Mouse (Mus musculus): Measurements from ENCODE around the gene Olfr1351. TPM values are rescaled to one million over a fixed set of nuclear protein-coding genes. Genes with fewer than 3 reads are reported as not detected.
"Not testable (repeated sequence)": the region's sequence is repeated elsewhere in the genome, so short reads cannot be mapped to it uniquely, and the experiment has no call there.

The Olfr1351 gene
- total RNA-seq (2014; fragmentation: Nextera tagmentation), result not detected in 2 replicates
- 0.06 and 0.11 TPM in 2 replicates for total RNA-seq (2017)
- polyA plus RNA-seq (2012), result not detected in 2 replicates

DNA sequence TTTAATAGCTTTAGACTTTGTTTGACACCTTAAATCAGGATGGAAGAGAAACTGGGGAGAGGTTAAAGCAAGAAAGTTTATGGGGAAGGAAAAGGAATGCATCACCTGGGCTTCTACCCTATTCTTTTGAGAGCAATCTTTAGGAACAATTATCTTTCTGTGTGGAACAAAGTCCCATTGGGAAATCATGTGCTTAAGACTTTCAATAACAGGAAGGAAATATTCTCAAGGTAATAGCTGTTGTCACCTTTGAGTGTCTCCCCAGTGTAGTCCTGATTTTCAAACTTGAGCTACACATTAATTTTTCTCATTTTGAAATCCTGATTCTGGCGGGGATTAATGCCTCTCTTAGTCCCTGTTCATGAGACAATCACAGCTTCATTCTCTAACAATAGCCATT lies at the start of gene Olfr1351:
Gene Olfr1351, plus strand, starts transcription at position 301 of the 400 bp plus-strand sequence.
- DNase-seq (ENCODE audit: low spot score) (no peak), ATAC-seq (ENCODE audit: extremely low read depth, insufficient number of reproducible peaks, low FRiP score, poor library complexity, severe bottlenecking) (no peak)
- no peaks in the 10 kb centered on the region for H3K36me3 ChIP-seq (replicated peaks)
- no peaks in the 10 kb centered on the region for H3K4me1 ChIP-seq (ENCODE audit: insufficient read depth, low read depth, low read length)
- no peak within 1 kb of the TSS for H3K4me3 ChIP-seq (ENCODE audit: low read depth, low read length)
- no peak for TF ChIP-seq POLR2AphosphoS5 (IDR thresholded peaks at IDR 0.05; ENCODE audit: insufficient replicate concordance, low read depth, low read length)
- no peak for TF ChIP-seq TAL1 (conservative IDR thresholded peaks at IDR 0.05; ENCODE audit: low read depth, low read length)
- no peaks in the 10 kb centered on the region for H3K27me3 ChIP-seq (ENCODE audit: insufficient read depth, low read length)
- no peaks in the 10 kb centered on the region for H3K9me3 ChIP-seq (replicated peaks)

DNA sequence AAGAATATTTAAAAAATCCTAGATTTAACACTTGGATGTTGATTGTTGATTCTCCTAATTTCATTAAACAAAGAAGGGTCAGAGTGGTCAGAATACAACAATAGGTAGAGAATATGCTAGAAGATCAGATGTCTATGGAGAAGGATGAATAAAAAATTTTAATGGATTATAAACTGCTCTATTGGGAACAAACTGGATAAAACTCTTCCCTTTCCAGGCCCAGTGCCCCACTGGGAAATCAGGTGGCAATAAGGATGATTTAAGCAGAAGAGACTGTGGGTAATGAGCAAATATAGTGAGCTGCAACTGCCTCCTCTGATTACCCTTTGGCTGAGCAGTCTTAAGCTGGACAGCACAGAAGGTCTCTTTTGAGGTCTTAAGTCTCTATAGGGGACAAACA lies 49.3 kb upstream of the Olfr1351 start, which contains the start of gene Olfr1353:
Gene Olfr1353, plus strand, starts transcription at position 301 of the 400 bp plus-strand sequence.
- H3K4me3 ChIP-seq (ENCODE audit: low read depth, low read length); ATAC-seq (ENCODE audit: extremely low read depth, insufficient number of reproducible peaks, low FRiP score, poor library complexity, severe bottlenecking); H3K27me3 ChIP-seq (ENCODE audit: insufficient read depth, low read length); H3K36me3 ChIP-seq (replicated peaks); H3K4me1 ChIP-seq (ENCODE audit: insufficient read depth, low read depth, low read length); DNase-seq (ENCODE audit: low spot score); H3K9me3 ChIP-seq (replicated peaks): not testable (repeated sequence)

DNA sequence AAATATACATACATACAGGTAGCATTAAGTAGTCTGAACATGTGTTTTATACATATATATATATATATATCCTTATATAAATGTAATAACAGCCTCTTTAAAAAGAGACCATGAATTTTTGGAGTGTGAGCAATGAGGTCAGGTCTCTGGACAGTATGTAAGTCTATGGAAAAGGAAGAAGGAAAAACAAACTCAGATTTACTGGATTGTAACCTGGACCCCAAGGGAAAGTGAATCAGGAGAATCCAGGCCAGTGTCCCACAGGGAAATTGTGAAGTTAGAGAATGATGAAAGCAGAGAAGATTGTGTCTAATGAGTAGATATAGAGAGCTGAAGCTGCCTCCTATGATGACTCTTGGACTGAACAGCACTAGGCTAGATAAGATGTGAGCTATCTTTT lies 31.5 kb upstream of the Olfr1351 start, which contains the start of gene Olfr1352:
Gene Olfr1352, plus strand, starts transcription at position 301 of the 400 bp plus-strand sequence.
- H3K4me1 ChIP-seq (ENCODE audit: insufficient read depth, low read depth, low read length), result no peaks in the 10 kb centered on the region
- no peak for TF ChIP-seq POLR2AphosphoS5 (IDR thresholded peaks at IDR 0.05; ENCODE audit: insufficient replicate concordance, low read depth, low read length)
- no peaks in the 10 kb centered on the region for H3K27me3 ChIP-seq (ENCODE audit: insufficient read depth, low read length)
- DNase-seq (ENCODE audit: low spot score), result no peak
- ATAC-seq (ENCODE audit: extremely low read depth, insufficient number of reproducible peaks, low FRiP score, poor library complexity, severe bottlenecking), result no peak
- H3K4me3 ChIP-seq (ENCODE audit: low read depth, low read length), result no peak within 1 kb of the TSS
- H3K36me3 ChIP-seq (replicated peaks), result no peaks in the 10 kb centered on the region
- no peaks in the 10 kb centered on the region for H3K9me3 ChIP-seq (replicated peaks)

DNA sequence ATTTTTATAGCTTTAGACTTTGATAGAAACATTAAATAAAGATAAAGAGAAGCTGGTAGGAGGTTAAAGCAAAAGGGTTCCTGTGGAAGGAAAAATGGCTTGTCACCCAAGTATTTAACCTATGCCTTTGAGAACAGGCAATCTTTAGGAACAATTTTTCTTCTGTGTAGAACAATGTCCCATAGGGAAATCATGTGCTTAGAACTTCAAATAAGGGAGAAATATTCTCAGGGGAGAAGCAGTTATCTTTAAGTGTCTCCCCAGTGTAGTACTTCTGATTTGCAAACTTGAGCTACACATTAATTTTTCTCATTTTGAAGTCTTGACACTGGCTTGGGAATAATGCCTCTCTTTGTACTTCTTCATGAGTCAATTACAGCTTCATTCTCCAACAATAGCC lies 16.2 kb downstream of the Olfr1351 start, which contains the start of gene Olfr57:
Gene Olfr57, plus strand, starts transcription at position 301 of the 400 bp plus-strand sequence.
- 0 out of 2 replicates have a peak, but pooled peaks cover 2% of the 10 kb centered on the region for H3K9me3 ChIP-seq (replicated peaks)
- H3K36me3 ChIP-seq (replicated peaks), result no peaks in the 10 kb centered on the region
- DNase-seq (ENCODE audit: low spot score), result no peak
- TF ChIP-seq CTCF (IDR thresholded peaks at IDR 0.05; ENCODE audit: low read depth, low read length), result no peak
- TF ChIP-seq GATA1 (IDR thresholded peaks at IDR 0.05; ENCODE audit: borderline replicate concordance, low read length), result no peak
- TF ChIP-seq POLR2AphosphoS5 (IDR thresholded peaks at IDR 0.05; ENCODE audit: insufficient replicate concordance, low read depth, low read length), result no peak
- no peak for TF ChIP-seq GATA2 (IDR thresholded peaks at IDR 0.05; ENCODE audit: borderline replicate concordance, low read depth, low read length)
- no peak for TF ChIP-seq TAL1 (conservative IDR thresholded peaks at IDR 0.05; ENCODE audit: low read depth, low read length)
- no peaks in the 10 kb centered on the region for H3K27me3 ChIP-seq (ENCODE audit: insufficient read depth, low read length)
- H3K4me1 ChIP-seq (ENCODE audit: insufficient read depth, low read depth, low read length), result no peaks in the 10 kb centered on the region
- no peak for ATAC-seq (ENCODE audit: extremely low read depth, insufficient number of reproducible peaks, low FRiP score, poor library complexity, severe bottlenecking)
- H3K4me3 ChIP-seq (ENCODE audit: low read depth, low read length), result no peak within 1 kb of the TSS

GRCm38 (mm10) chr10:79042457-79042856 lies 30.2 kb downstream of the Olfr1351 start:
- not testable (repeated sequence) for ATAC-seq (ENCODE audit: extremely low read depth, insufficient number of reproducible peaks, low FRiP score, poor library complexity, severe bottlenecking); H3K36me3 ChIP-seq (replicated peaks); H3K4me1 ChIP-seq (ENCODE audit: insufficient read depth, low read depth, low read length); DNase-seq (ENCODE audit: low spot score); H3K4me3 ChIP-seq (ENCODE audit: low read depth, low read length); H3K27me3 ChIP-seq (ENCODE audit: insufficient read depth, low read length); H3K9me3 ChIP-seq (replicated peaks)

GRCm38 (mm10) chr10:79057370-79057769 lies 45.1 kb downstream of the Olfr1351 start:
- ATAC-seq (ENCODE audit: extremely low read depth, insufficient number of reproducible peaks, low FRiP score, poor library complexity, severe bottlenecking); H3K9me3 ChIP-seq (replicated peaks); H3K27me3 ChIP-seq (ENCODE audit: insufficient read depth, low read length); DNase-seq (ENCODE audit: low spot score); H3K4me3 ChIP-seq (ENCODE audit: low read depth, low read length); H3K4me1 ChIP-seq (ENCODE audit: insufficient read depth, low read depth, low read length); H3K36me3 ChIP-seq (replicated peaks): not testable (repeated sequence)

Other genes with a start within 250 kb of the Olfr1351 start
- gene Slc1a6, start 232.0 kb upstream of the Olfr1351 start, total RNA-seq (2014; fragmentation: Nextera tagmentation), result not detected in 2 replicates
- 0.11 TPM in 1 of 2 replicates, not detected in the other for gene Slc1a6, start 232.0 kb upstream of the Olfr1351 start, total RNA-seq (2017)
- not detected in 2 replicates for gene Slc1a6, start 232.0 kb upstream of the Olfr1351 start, polyA plus RNA-seq (2012)
- gene Olfr1356, start 160.3 kb upstream of the Olfr1351 start, total RNA-seq (2014; fragmentation: Nextera tagmentation), result not detected in 2 replicates
- 0.05 and 0.12 TPM in 2 replicates for gene Olfr1356, start 160.3 kb upstream of the Olfr1351 start, total RNA-seq (2017)
- gene Olfr1356, start 160.3 kb upstream of the Olfr1351 start, polyA plus RNA-seq (2012), result not detected in 2 replicates
- gene Olfr1355, start 136.9 kb upstream of the Olfr1351 start, total RNA-seq (2014; fragmentation: Nextera tagmentation), result not detected in 2 replicates
- 0.05 TPM in 1 of 2 replicates, not detected in the other for gene Olfr1355, start 136.9 kb upstream of the Olfr1351 start, total RNA-seq (2017)
- not detected in 2 replicates for gene Olfr1355, start 136.9 kb upstream of the Olfr1351 start, polyA plus RNA-seq (2012)
- gene Olfr1354, start 99.3 kb upstream of the Olfr1351 start, total RNA-seq (2014; fragmentation: Nextera tagmentation), result not detected in 2 replicates
- gene Olfr1354, start 99.3 kb upstream of the Olfr1351 start, total RNA-seq (2017), result 0.16 TPM in 1 of 2 replicates, not detected in the other
- not detected in 2 replicates for gene Olfr1354, start 99.3 kb upstream of the Olfr1351 start, polyA plus RNA-seq (2012)
- not detected in 2 replicates for gene Olfr8, start 61.8 kb upstream of the Olfr1351 start, total RNA-seq (2014; fragmentation: Nextera tagmentation)
- gene Olfr8, start 61.8 kb upstream of the Olfr1351 start, total RNA-seq (2017), result 0.05 and 0.06 TPM in 2 replicates
- gene Olfr8, start 61.8 kb upstream of the Olfr1351 start, polyA plus RNA-seq (2012), result not detected in 2 replicates
- not detected in 2 replicates for gene Olfr1353, start 49.2 kb upstream of the Olfr1351 start, total RNA-seq (2014; fragmentation: Nextera tagmentation)
- gene Olfr1353, start 49.2 kb upstream of the Olfr1351 start, total RNA-seq (2017), result 0.06 and 0.22 TPM in 2 replicates
- not detected in 2 replicates for gene Olfr1353, start 49.2 kb upstream of the Olfr1351 start, polyA plus RNA-seq (2012)
- not detected in 2 replicates for gene Olfr1352, start 31.4 kb upstream of the Olfr1351 start, total RNA-seq (2014; fragmentation: Nextera tagmentation)
- gene Olfr1352, start 31.4 kb upstream of the Olfr1351 start, total RNA-seq (2017), result 0.11 and 0.12 TPM in 2 replicates
- not detected in 2 replicates for gene Olfr1352, start 31.4 kb upstream of the Olfr1351 start, polyA plus RNA-seq (2012)
- not detected in 2 replicates for gene Olfr57, start 16.3 kb downstream of the Olfr1351 start, total RNA-seq (2014; fragmentation: Nextera tagmentation)
- gene Olfr57, start 16.3 kb downstream of the Olfr1351 start, total RNA-seq (2017), result 0.27 TPM in 1 of 2 replicates, not detected in the other
- not detected in 2 replicates for gene Olfr57, start 16.3 kb downstream of the Olfr1351 start, polyA plus RNA-seq (2012)
- 18.7 and 19.3 TPM in 2 replicates for gene 2610008E11Rik, start 85.1 kb downstream of the Olfr1351 start, total RNA-seq (2014; fragmentation: Nextera tagmentation)
- 7.5 and 8.2 TPM in 2 replicates for gene 2610008E11Rik, start 85.1 kb downstream of the Olfr1351 start, total RNA-seq (2017)
- gene 2610008E11Rik, start 85.1 kb downstream of the Olfr1351 start, polyA plus RNA-seq (2012), result 0.22 and 0.56 TPM in 2 replicates
- gene Vmn2r80, start 136.3 kb downstream of the Olfr1351 start, total RNA-seq (2014; fragmentation: Nextera tagmentation), result not detected in 2 replicates
- 0.11 and 0.12 TPM in 2 replicates for gene Vmn2r80, start 136.3 kb downstream of the Olfr1351 start, total RNA-seq (2017)
- not detected in 2 replicates for gene Vmn2r80, start 136.3 kb downstream of the Olfr1351 start, polyA plus RNA-seq (2012)
- gene Vmn2r81, start 235.2 kb downstream of the Olfr1351 start, total RNA-seq (2014; fragmentation: Nextera tagmentation), result not detected in 2 replicates
- gene Vmn2r81, start 235.2 kb downstream of the Olfr1351 start, total RNA-seq (2017), result not detected in 2 replicates
- not detected in 2 replicates for gene Vmn2r81, start 235.2 kb downstream of the Olfr1351 start, polyA plus RNA-seq (2012)